Mouse (Mus musculus) adrenal gland, postnatal 14 days (tissue): ENCODE data around the gene Anks1b. TPM values are rescaled to one million over a fixed set of nuclear protein-coding genes. Genes with fewer than 3 reads are reported as not detected.
A peak's percentile ranks its signal among the peaks of the same experiment; 100 is the strongest.

Source experiments
- DNase-seq: peaks from one replicate; pipeline ENCODE4 v3.0.0; 2021; ENCODE audit warnings: mixed read lengths
- total RNA-seq: library from RNA; stranded (reverse); gene quantifications from 2 replicates; pipeline ENCODE4 v1.2.3, GENCODE M21; 2021

Gene Anks1b
- total RNA-seq, 1 experiment from 2014 or later = 1.4 TPM

GRCm38 (mm10) chr10:90732823-90733222 is 859.5 kb downstream of the Anks1b start:
- DNase-seq = no peak

GRCm38 (mm10) chr10:90733632-90734031 is 860.3 kb downstream of the Anks1b start:
- peak; percentile 49 for DNase-seq

- DNase-seq = no peak
Observed at GRCm38 (mm10) chr10:90738475-90738874, 865.2 kb downstream of the Anks1b start.

- DNase-seq = no peak
Observed at GRCm38 (mm10) chr10:90740956-90741355, 867.6 kb downstream of the Anks1b start.

- DNase-seq = no peak
Observed at GRCm38 (mm10) chr10:90751889-90752288, 878.6 kb downstream of the Anks1b start.

GRCm38 (mm10) chr10:90753106-90753505 is 879.8 kb downstream of the Anks1b start:
- peak; percentile 5 for DNase-seq

GRCm38 (mm10) chr10:90757773-90758172 is 884.5 kb downstream of the Anks1b start:
- DNase-seq = no peak

- peak; percentile 21 for DNase-seq
Observed at GRCm38 (mm10) chr10:90759929-90760328, 886.6 kb downstream of the Anks1b start.

- no peak for DNase-seq
Observed at GRCm38 (mm10) chr10:90766261-90766660, 893.0 kb downstream of the Anks1b start.

- no peak for DNase-seq
Observed at GRCm38 (mm10) chr10:90770403-90770955, 897.2 kb downstream of the Anks1b start.

- no peak for DNase-seq
Observed at GRCm38 (mm10) chr10:90771046-90771445, 897.7 kb downstream of the Anks1b start.

GRCm38 (mm10) chr10:90771471-90772226 is 898.3 kb downstream of the Anks1b start:
- DNase-seq = peak; percentile 12

GRCm38 (mm10) chr10:90779561-90780400 is 906.5 kb downstream of the Anks1b start:
- DNase-seq = no peak

GRCm38 (mm10) chr10:90784981-90785650 is 911.8 kb downstream of the Anks1b start:
- no peak for DNase-seq

GRCm38 (mm10) chr10:90785680-90786079 is 912.4 kb downstream of the Anks1b start:
- no peak for DNase-seq

- no peak for DNase-seq
Observed at GRCm38 (mm10) chr10:90803112-90803511, 929.8 kb downstream of the Anks1b start.

GRCm38 (mm10) chr10:90804602-90805095 is 931.3 kb downstream of the Anks1b start:
- no peak for DNase-seq

GRCm38 (mm10) chr10:90808616-90809310 is 935.5 kb downstream of the Anks1b start:
- DNase-seq = no peak

GRCm38 (mm10) chr10:90809911-90810590 is 936.7 kb downstream of the Anks1b start:
- no peak for DNase-seq

- DNase-seq = no peak
Observed at GRCm38 (mm10) chr10:90811446-90811845, 938.1 kb downstream of the Anks1b start.

GRCm38 (mm10) chr10:90813326-90813725 is 940.0 kb downstream of the Anks1b start:
- no peak for DNase-seq
